Comparison of ENCODE assay signal across 18 mouse cellular contexts in genomic region chr2:157010121-157010520, GRCm38 (mm10). TPM values are rescaled to one million over a fixed set of nuclear protein-coding genes. Genes with fewer than 3 reads are reported as not detected.
A peak's percentile ranks its signal among the peaks of the same experiment; 100 is the strongest.
DNase-seq lines count a peak whose midpoint lies in the region; ATAC-seq and TF ChIP-seq lines count a peak whose summit lies in the region.
"Had no signal": no experiment of that assay in that cellular context is flagged by ENCODE, and none has a peak within 500 bp of the region (broad histone marks: within the 10 kb centered on the region; RNA-seq: fewer than 3 reads in every experiment).

No protein-coding gene starts in this region.

- peak overlapping the region; percentile 40; the same call in 1 of the 2 replicates for H3K27ac ChIP-seq in layer of hippocampus, adult 2 months
- H3K27ac ChIP-seq: forebrain, embryonic 10.5 days; hindbrain, embryonic 14.5 days; liver, embryonic 14.5 days; midbrain, embryonic 15.5 days had no signal

- no peak for TF ChIP-seq CTCF in layer of hippocampus, adult 2 months (conservative IDR thresholded peaks at IDR 0.05)

- no peak for ATAC-seq in erythroid progenitor cell, adult 5-6 weeks (replicated peaks; ENCODE audit: low FRiP score, poor library complexity, severe bottlenecking)
- ATAC-seq: midbrain, embryonic 15.5 days had no signal

- H3K4me3 ChIP-seq in layer of hippocampus, adult 2 months, result no peak overlapping the region
- H3K4me3 ChIP-seq: forebrain, embryonic 10.5 days; midbrain, embryonic 15.5 days had no signal

- peak; percentile 64 to 68 for DNase-seq in cerebellum, postnatal 10 days
- DNase-seq in cerebellum, adult 9-11 months, result no peak
- no peak for DNase-seq in layer of hippocampus, adult 2 months (ENCODE audit: low spot score in 2 of 2)
- DNase-seq in layer of hippocampus, adult 9-10 months (ENCODE audit: low spot score), result no peak
- peak; percentile 38 for DNase-seq in right cerebral cortex, adult 18-20 months
- no peak for DNase-seq in right cerebral cortex, postnatal 4 days
- no peak for DNase-seq in embryo, embryonic 10.5 days (ENCODE audit: low spot score)
- DNase-seq: adrenal gland, adult 2 months; heart, adult 18-20 months; kidney, adult 11 months; kidney, postnatal 4 days; right cerebral cortex, postnatal 25 days; thymus, postnatal 4 days had no signal

RNA-seq across cellular contexts. Expression of gene Dsn1, which starts 3.2 kb away (rescaled TPM):
- 1 to 10 TPM; 2.8 to 3.7 TPM for total RNA-seq in layer of hippocampus, adult 2 months (2021)
- 56.9 and 59.5 TPM in 2 replicates for total RNA-seq in erythroid progenitor cell, adult 5-6 weeks (2015; ENCODE audit: low replicate concordance)
- total RNA-seq in erythroid progenitor cell, adult 5-6 weeks (2017; ENCODE audit: low replicate concordance), result 62.4 and 101 TPM in 2 replicates

RNA-seq across cellular contexts. Expression of gene Ndrg3, which starts 18.3 kb away (rescaled TPM):
- total RNA-seq in layer of hippocampus, adult 2 months (2021), result 100 to 1,000 TPM; 416 to 430 TPM
- total RNA-seq in erythroid progenitor cell, adult 5-6 weeks (2015; ENCODE audit: low replicate concordance), result 16.6 and 21.4 TPM in 2 replicates
- total RNA-seq in erythroid progenitor cell, adult 5-6 weeks (2017; ENCODE audit: low replicate concordance), result 11.7 and 14.6 TPM in 2 replicates

Comparison
In these comparisons a context has a peak if more than half of its experiments do, and no peak if none do; other contexts are left out.
1. DNase-seq: peak in cerebellum, postnatal 10 days (2 of 2) and right cerebral cortex, adult 18-20 months (single experiment); none in cerebellum, adult 9-11 months (single experiment), layer of hippocampus, adult 2 months (0 of 2), layer of hippocampus, adult 9-10 months (single experiment), right cerebral cortex, postnatal 4 days (single experiment) and embryo, embryonic 10.5 days (single experiment).
2. RNA of gene Dsn1, which starts 3.2 kb away (total RNA-seq): 56.9 to 101 TPM in erythroid progenitor cell, adult 5-6 weeks; 2.8 to 3.7 TPM in layer of hippocampus, adult 2 months; every median in the first group is over 10 times any median in the second.
3. RNA of gene Ndrg3, which starts 18.3 kb away (total RNA-seq): 416 to 430 TPM in layer of hippocampus, adult 2 months; 11.7 to 21.4 TPM in erythroid progenitor cell, adult 5-6 weeks; every median in the first group is over 10 times any median in the second.